Mouse (Mus musculus) embryonic facial prominence, embryonic 10.5 days (tissue): ENCODE results near the gene Olfr745. TPM values are rescaled to one million over a fixed set of nuclear protein-coding genes. Genes with fewer than 3 reads are reported as not detected.

Experiments
- DNase-seq: peaks from one replicate; pipeline ENCODE4 v3.0.0-alpha.2; 2017; ENCODE audit warnings: low spot score
- H3K27ac ChIP-seq: fragments of 300-500 bp; sonication (generic); replicated peaks from 2 replicates; pipeline ENCODE4 v1.5.1; 2016; ENCODE audit warnings: mild to moderate bottlenecking
- H3K27me3 ChIP-seq: fragments of 300-500 bp; sonication (generic); replicated peaks from 2 replicates; pipeline ENCODE4 v1.6.1; 2016; ENCODE audit warnings: low read depth, mild to moderate bottlenecking; ENCODE audit not compliant: poor library complexity, severe bottlenecking
- H3K36me3 ChIP-seq: fragments of 300-500 bp; sonication (generic); replicated peaks from 2 replicates; pipeline ENCODE4 v1.6.1; 2016; ENCODE audit warnings: mild to moderate bottlenecking, moderate library complexity
- H3K4me1 ChIP-seq: fragments of 300-500 bp; sonication (generic); 2 replicates; pipeline ENCODE4 v1.6.1; 2016
- H3K4me3 ChIP-seq: fragments of 300-500 bp; sonication (generic); 2 replicates; pipeline ENCODE4 v1.5.1; 2016; ENCODE audit warnings: mild to moderate bottlenecking, moderate library complexity
- H3K9me3 ChIP-seq: fragments of 300-500 bp; sonication (generic); 2 replicates; pipeline ENCODE4 v1.6.1; 2016; ENCODE audit warnings: mild to moderate bottlenecking
- WGBS: fragments of 180-500 bp; shearing (Covaris S2); methylation state at CpG from one replicate; pipeline ENCODE4 v1.1.7; 2016; 5-methylcytosine and 5-hydroxymethylcytosine counted together
- polyA plus RNA-seq: library from polyadenylated mRNA; unstranded; fragments of >200 nt; fragmentation: Nextera tagmentation; extraction: Ambion mirVana; gene quantifications from 2 replicates; pipeline ENCODE4 v1.2.1, GENCODE M21; 2016

Gene Olfr745
- polyA plus RNA-seq, result not detected in 2 replicates

DNA sequence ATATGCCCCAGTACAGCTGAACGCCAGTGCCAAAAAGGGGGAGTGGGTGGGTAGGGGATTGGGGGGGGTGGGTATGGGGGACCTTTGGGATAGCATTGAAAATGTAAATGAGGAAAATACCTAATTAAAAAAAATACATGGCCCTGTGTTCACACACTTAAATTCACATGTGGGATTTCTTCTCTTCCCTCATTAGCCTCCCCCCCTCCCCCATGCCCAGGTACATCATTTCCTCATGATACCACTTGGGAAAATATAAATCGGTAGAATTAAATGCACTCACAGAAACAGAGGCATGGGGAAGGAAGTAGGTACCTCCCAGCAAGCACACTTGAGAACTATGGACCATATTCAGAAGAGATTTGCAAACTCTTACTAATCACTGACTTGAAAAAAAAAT, at the start of gene Olfr745:
Olfr745 (plus strand) TSS at position 301 of the 400 bp plus-strand sequence.
- no peak within 1 kb of the TSS for H3K27ac ChIP-seq
- DNase-seq, result no peak
- H3K27me3 ChIP-seq, result no peaks in the 10 kb centered on the region
- H3K4me3 ChIP-seq, result no peak within 1 kb of the TSS
- no peaks in the 10 kb centered on the region for H3K9me3 ChIP-seq
- no peaks in the 10 kb centered on the region for H3K36me3 ChIP-seq
- 94% methylated on average over 2 of the region's 2 CpGs for WGBS
- no peaks in the 10 kb centered on the region for H3K4me1 ChIP-seq

DNA sequence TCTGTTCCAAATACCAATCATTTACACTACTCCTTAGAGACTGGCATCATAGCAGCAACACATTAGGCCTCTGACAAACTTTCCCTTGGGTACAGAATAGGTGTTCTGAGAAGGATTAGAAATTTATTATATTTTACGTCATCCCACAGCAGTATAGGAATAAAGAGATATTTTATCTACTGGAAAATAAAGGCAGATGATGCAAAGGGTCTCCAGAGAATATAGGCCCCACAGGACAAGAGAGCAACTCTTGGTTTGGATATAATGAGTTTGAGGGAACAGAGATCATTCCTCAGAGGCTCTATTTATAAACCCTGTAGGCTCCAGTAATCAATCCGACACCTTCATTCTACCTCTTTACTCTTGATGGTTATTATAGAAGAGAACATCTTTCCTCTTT, 24.6 kb upstream of the Olfr745 start, which contains the start of gene Olfr744:
Olfr744 (plus strand) TSS at position 301 of the 400 bp plus-strand sequence.
- Histone ChIP-seq H3K36me3 (no peaks in the 10 kb centered on the region), H3K9me3 (peaks cover 6% of the 10 kb centered on the region; the same call in 1 of the 2 replicates), H3K27ac (no peak within 1 kb of the TSS), H3K4me3 (no peak within 1 kb of the TSS), H3K27me3 (no peaks in the 10 kb centered on the region), H3K4me1 (no peaks in the 10 kb centered on the region)
- no peak for DNase-seq
- 96% methylated on average over 2 of the region's 2 CpGs for WGBS

- DNase-seq, result no peak
- no peak within 1 kb of the TSS for H3K4me3 ChIP-seq
- no peaks in the 10 kb centered on the region for H3K4me1 ChIP-seq
- H3K27me3 ChIP-seq, result no peaks in the 10 kb centered on the region
- H3K9me3 ChIP-seq, result no peaks in the 10 kb centered on the region
- no peaks in the 10 kb centered on the region for H3K36me3 ChIP-seq
- no peak within 1 kb of the TSS for H3K27ac ChIP-seq
Observed at GRCm38 (mm10) chr14:50646783-50647182, 7.6 kb downstream of the Olfr745 start, which contains the start of gene Olfr746. Gene Olfr746, plus strand, starts transcription at chr14:50647083.

GRCm38 (mm10) chr14:50693106-50693505, 53.9 kb downstream of the Olfr745 start, which contains the start of gene Olfr747:
Gene Olfr747, minus strand, starts transcription at chr14:50693206.
- Histone ChIP-seq H3K27me3 (no peaks in the 10 kb centered on the region), H3K27ac (no peak within 1 kb of the TSS), H3K4me3 (no peak within 1 kb of the TSS), H3K4me1 (no peaks in the 10 kb centered on the region), H3K9me3 (no peaks in the 10 kb centered on the region), H3K36me3 (no peaks in the 10 kb centered on the region)
- no peak for DNase-seq
- WGBS, result 91% methylated on average over 3 of the region's 3 CpGs

Other genes starting within 250 kb of the Olfr745 start
- not detected in 2 replicates for gene Olfr738, start 231.8 kb upstream of the Olfr745 start, polyA plus RNA-seq
- gene Olfr739, start 220.8 kb upstream of the Olfr745 start, polyA plus RNA-seq, result not detected in 2 replicates
- not detected in 2 replicates for gene Olfr740, start 193.8 kb upstream of the Olfr745 start, polyA plus RNA-seq
- not detected in 2 replicates for gene Olfr741, start 166.7 kb upstream of the Olfr745 start, polyA plus RNA-seq
- not detected in 2 replicates for gene Olfr742, start 135.8 kb upstream of the Olfr745 start, polyA plus RNA-seq
- not detected in 2 replicates for gene Olfr743, start 117.5 kb upstream of the Olfr745 start, polyA plus RNA-seq
- gene Olfr744, start 24.5 kb upstream of the Olfr745 start, polyA plus RNA-seq, result not detected in 2 replicates
- not detected in 2 replicates for gene Olfr746, start 7.7 kb downstream of the Olfr745 start, polyA plus RNA-seq
- not detected in 2 replicates for gene Olfr747, start 53.8 kb downstream of the Olfr745 start, polyA plus RNA-seq
- gene Olfr748, start 68.0 kb downstream of the Olfr745 start, polyA plus RNA-seq, result not detected in 2 replicates
- gene Olfr749, start 105.7 kb downstream of the Olfr745 start, polyA plus RNA-seq, result not detected in 2 replicates
- gene Ttc5, start 146.1 kb downstream of the Olfr745 start, polyA plus RNA-seq, result 104 and 107 TPM in 2 replicates
- gene Ccnb1ip1, start 168.3 kb downstream of the Olfr745 start, polyA plus RNA-seq, result not detected in 2 replicates
- 68.0 and 68.7 TPM in 2 replicates for gene Parp2, start 168.5 kb downstream of the Olfr745 start, polyA plus RNA-seq
- gene Tep1, start 231.2 kb downstream of the Olfr745 start, polyA plus RNA-seq, result 4.0 and 5.5 TPM in 2 replicates